Mouse (Mus musculus): ENCODE results near the gene Zglp1.

Gene Zglp1

GRCm38 (mm10) chr9:21025258-21025810, 41.6 kb downstream of the Zglp1 start:
- DNase-seq = no peak

- DNase-seq = no peak
Observed at GRCm38 (mm10) chr9:21022726-21023125, 44.2 kb downstream of the Zglp1 start.

GRCm38 (mm10) chr9:21022288-21022687, 44.6 kb downstream of the Zglp1 start:
- DNase-seq = no peak

GRCm38 (mm10) chr9:21021363-21021762, 45.5 kb downstream of the Zglp1 start:
- DNase-seq = no peak

- no peak for DNase-seq
Observed at GRCm38 (mm10) chr9:21018600-21018999, 48.3 kb downstream of the Zglp1 start.

- DNase-seq = no peak
Observed at GRCm38 (mm10) chr9:21017177-21017575, 49.7 kb downstream of the Zglp1 start.

- no peak for DNase-seq
Observed at GRCm38 (mm10) chr9:21016331-21017176, 50.3 kb downstream of the Zglp1 start.

- DNase-seq = peak; percentile 61
Observed at GRCm38 (mm10) chr9:21015571-21016130, 51.2 kb downstream of the Zglp1 start, which contains the start of gene Icam1. TSS of gene Icam1 (plus strand) at chr9:21015985.

GRCm38 (mm10) chr9:21014691-21015570, 52.0 kb downstream of the Zglp1 start:
- DNase-seq = peak; percentile 59
